Mouse (Mus musculus) retina, embryonic 14.5 days (tissue): Measurements from ENCODE around the gene Aox4.
A peak's percentile ranks its signal among the peaks of the same experiment; 100 is the strongest.

Experiments
- DNase-seq: peaks from one replicate; pipeline ENCODE4 v3.0.0-alpha.2; 2015; ENCODE audit warnings: low spot score

The Aox4 gene

GRCm38 (mm10) chr1:58210203-58210602 is at the start of gene Aox4:
Gene Aox4 (plus strand): TSS chr1:58210397.
- DNase-seq: no peak

- no peak for DNase-seq
Observed at GRCm38 (mm10) chr1:58169893-58170292, 40.3 kb upstream of the Aox4 start.

GRCm38 (mm10) chr1:58188514-58189175 is 21.6 kb upstream of the Aox4 start:
- no peak for DNase-seq

GRCm38 (mm10) chr1:58194317-58194716 is 15.9 kb upstream of the Aox4 start:
- DNase-seq: no peak

GRCm38 (mm10) chr1:58194988-58195387 is 15.2 kb upstream of the Aox4 start:
- DNase-seq: no peak

- no peak for DNase-seq
Observed at GRCm38 (mm10) chr1:58195541-58195940, 14.7 kb upstream of the Aox4 start.

GRCm38 (mm10) chr1:58197023-58197422 is 13.2 kb upstream of the Aox4 start:
- peak; percentile 4 for DNase-seq

GRCm38 (mm10) chr1:58198386-58198785 is 11.8 kb upstream of the Aox4 start:
- DNase-seq: no peak

- no peak for DNase-seq
Observed at GRCm38 (mm10) chr1:58212805-58213204, 2.6 kb downstream of the Aox4 start.

- DNase-seq: no peak
Observed at GRCm38 (mm10) chr1:58213838-58214237, 3.6 kb downstream of the Aox4 start.

GRCm38 (mm10) chr1:58215353-58215752 is 5.2 kb downstream of the Aox4 start:
- DNase-seq: no peak

GRCm38 (mm10) chr1:58215956-58216532 is 5.8 kb downstream of the Aox4 start:
- DNase-seq: no peak

- DNase-seq: no peak
Observed at GRCm38 (mm10) chr1:58221070-58221469, 10.9 kb downstream of the Aox4 start.

GRCm38 (mm10) chr1:58221879-58222278 is 11.7 kb downstream of the Aox4 start:
- no peak for DNase-seq

- no peak for DNase-seq
Observed at GRCm38 (mm10) chr1:58228086-58228485, 17.9 kb downstream of the Aox4 start.

- no peak for DNase-seq
Observed at GRCm38 (mm10) chr1:58228916-58229315, 18.7 kb downstream of the Aox4 start.

- DNase-seq: no peak
Observed at GRCm38 (mm10) chr1:58229774-58230173, 19.6 kb downstream of the Aox4 start.

- no peak for DNase-seq
Observed at GRCm38 (mm10) chr1:58230542-58230941, 20.3 kb downstream of the Aox4 start.

GRCm38 (mm10) chr1:58235405-58235804 is 25.2 kb downstream of the Aox4 start:
- DNase-seq: peak; percentile 6

GRCm38 (mm10) chr1:58237527-58238299 is 27.5 kb downstream of the Aox4 start:
- no peak for DNase-seq

GRCm38 (mm10) chr1:58238440-58238839 is 28.2 kb downstream of the Aox4 start:
- no peak for DNase-seq

- no peak for DNase-seq
Observed at GRCm38 (mm10) chr1:58238961-58239360, 28.8 kb downstream of the Aox4 start.

- no peak for DNase-seq
Observed at GRCm38 (mm10) chr1:58240347-58240746, 30.1 kb downstream of the Aox4 start.
